17 mouse cellular contexts compared by ENCODE assay signal in the genomic region with DNA sequence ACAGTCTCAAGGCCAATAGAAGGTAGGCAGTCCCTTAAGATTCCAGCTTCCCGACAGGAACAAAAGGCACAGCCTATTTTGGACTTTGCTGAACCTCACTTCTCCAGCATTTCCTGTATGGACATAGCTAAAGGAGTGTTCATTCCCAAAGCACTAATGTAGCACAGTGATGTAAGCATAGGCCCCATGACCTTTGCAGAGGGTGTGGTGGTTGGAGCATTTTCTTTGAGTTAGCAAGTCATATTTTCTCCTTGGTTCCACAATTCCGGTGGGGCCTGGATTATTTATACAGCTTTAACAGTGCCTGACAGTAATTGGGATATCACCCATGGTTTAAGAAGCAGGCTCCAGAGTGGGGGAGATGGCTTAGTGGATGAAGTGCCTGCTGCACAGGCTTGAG. TPM values are rescaled to one million over a fixed set of nuclear protein-coding genes. Genes with fewer than 3 reads are reported as not detected.
DNase-seq lines count a peak whose midpoint lies in the region; ATAC-seq and TF ChIP-seq lines count a peak whose summit lies in the region.
"Had no signal": no experiment of that assay in that cellular context is flagged by ENCODE, and none has a peak within 500 bp of the region (broad histone marks: within the 10 kb centered on the region; RNA-seq: fewer than 3 reads in every experiment).

No protein-coding gene starts in this region.

- H3K27me3 ChIP-seq in kidney, embryonic 14.5 days (ENCODE audit: control insufficient read depth, insufficient read depth, low read length), result no peaks in the 10 kb centered on the region
- H3K27me3 ChIP-seq in liver, embryonic 12.5 days (replicated peaks), result no peaks in the 10 kb centered on the region
- H3K27me3 ChIP-seq: hindbrain, embryonic 12.5 days; hindbrain, embryonic 15.5 days had no signal

- no peak overlapping the region for H3K4me2 ChIP-seq in kidney, embryonic 14.5 days (replicated peaks; ENCODE audit: low read depth, low read length)
- no peak overlapping the region for H3K4me2 ChIP-seq in liver, embryonic 12.5 days
- H3K4me2 ChIP-seq: heart, embryonic 11.5 days; hindbrain, embryonic 12.5 days; hindbrain, embryonic 15.5 days had no signal

- no peak for TF ChIP-seq CTCF in layer of hippocampus, adult 2 months (conservative IDR thresholded peaks at IDR 0.05)
- no peak for TF ChIP-seq CTCF in embryonic fibroblast, embryonic 13.5 days (IDR thresholded peaks at IDR 0.05; ENCODE audit: borderline replicate concordance, insufficient read depth, low read length)

- no peak overlapping the region for H3K4me3 ChIP-seq in layer of hippocampus, adult 2 months
- no peak overlapping the region for H3K4me3 ChIP-seq in embryonic fibroblast, embryonic 13.5 days (ENCODE audit: insufficient read depth, low read length)
- no peak overlapping the region for H3K4me3 ChIP-seq in kidney, embryonic 14.5 days (ENCODE audit: low read length)
- H3K4me3 ChIP-seq in liver, embryonic 12.5 days, result no peak overlapping the region
- H3K4me3 ChIP-seq: hindbrain, embryonic 12.5 days; hindbrain, embryonic 15.5 days had no signal

- DNase-seq in layer of hippocampus, adult 2 months (ENCODE audit: low spot score in 2 of 2), result no peak
- no peak for DNase-seq in layer of hippocampus, adult 8-10 months (ENCODE audit: low spot score in 2 of 2)
- DNase-seq in Muller cell, postnatal 12 days (ENCODE audit: inconsistent ontology term), result peak; percentile 18
- DNase-seq: adrenal gland, adult 2 months; adrenal gland, postnatal 14 days; cerebellum, adult 11 months; cerebellum, adult 9-10 months; gastrocnemius, postnatal 10 days; gastrocnemius, postnatal 36 days; heart, adult 11 months had no signal

- H3K36me3 ChIP-seq in kidney, embryonic 14.5 days (ENCODE audit: control insufficient read depth, insufficient read depth, low read length), result no peaks in the 10 kb centered on the region
- no peaks in the 10 kb centered on the region for H3K36me3 ChIP-seq in liver, embryonic 12.5 days

- no peak overlapping the region for H3K9ac ChIP-seq in kidney, embryonic 14.5 days (ENCODE audit: low read depth, low read length)
- no peak overlapping the region for H3K9ac ChIP-seq in liver, embryonic 12.5 days
- H3K9ac ChIP-seq: hindbrain, embryonic 12.5 days; hindbrain, embryonic 15.5 days had no signal

- no peak for ATAC-seq in kidney, embryonic 14.5 days (ENCODE audit: low FRiP score, low TSS enrichment)
- no peak for ATAC-seq in liver, embryonic 12.5 days
- ATAC-seq: forebrain, embryonic 14.5 days had no signal

- peaks cover 29% of the 10 kb centered on the region for H3K4me1 ChIP-seq in embryonic fibroblast, embryonic 13.5 days (ENCODE audit: control insufficient read depth, insufficient read depth, low read length)
- H3K4me1 ChIP-seq in kidney, embryonic 14.5 days (ENCODE audit: control insufficient read depth, insufficient read depth, low read length), result no peaks in the 10 kb centered on the region
- H3K4me1 ChIP-seq in liver, embryonic 12.5 days, result no peaks in the 10 kb centered on the region
- H3K4me1 ChIP-seq: hindbrain, embryonic 12.5 days; hindbrain, embryonic 15.5 days had no signal

- TF ChIP-seq POLR2A in embryonic fibroblast, embryonic 13.5 days (IDR thresholded peaks at IDR 0.05; ENCODE audit: low read depth, low read length), result no peak

- 73% methylated on average over 2 of the region's 2 CpGs for WGBS in kidney, embryonic 14.5 days
- WGBS in liver, embryonic 12.5 days (ENCODE audit: insufficient replicate concordance), result 71% methylated on average over 2 of the region's 2 CpGs

- no peaks in the 10 kb centered on the region for H3K9me3 ChIP-seq in kidney, embryonic 14.5 days (ENCODE audit: control insufficient read depth, low read length)
- no peaks in the 10 kb centered on the region for H3K9me3 ChIP-seq in liver, embryonic 12.5 days (replicated peaks)
- H3K9me3 ChIP-seq: hindbrain, embryonic 12.5 days; hindbrain, embryonic 15.5 days had no signal

- peak overlapping the region; percentile 71 for H3K27ac ChIP-seq in layer of hippocampus, adult 2 months
- H3K27ac ChIP-seq in embryonic fibroblast, embryonic 13.5 days (ENCODE audit: insufficient read depth, low read length), result peak overlapping the region; percentile 92
- no peak overlapping the region for H3K27ac ChIP-seq in kidney, embryonic 14.5 days (ENCODE audit: low read depth, low read length)
- no peak overlapping the region for H3K27ac ChIP-seq in liver, embryonic 12.5 days
- H3K27ac ChIP-seq: hindbrain, embryonic 12.5 days; hindbrain, embryonic 15.5 days had no signal

RNA-seq across cellular contexts. Expression of gene Fez1, which starts 27.0 kb away (rescaled TPM):
- total RNA-seq in layer of hippocampus, adult 2 months (2021), result 100 to 1,000 TPM; 274 to 276 TPM
- 100 to 1,000 TPM; 259 to 276 (median 263) TPM for total RNA-seq in layer of hippocampus, adult 8-10 months (2022)
- 32.8 and 69.4 TPM in 2 replicates for polyA plus RNA-seq in embryonic fibroblast, embryonic 13.5 days (2011; ENCODE audit: insufficient read length, low read depth, missing spikeins)
- polyA plus RNA-seq in kidney, embryonic 14.5 days (2014; fragmentation: Nextera tagmentation; extraction: Ambion mirVana), result 5.4 and 5.5 TPM in 2 replicates
- polyA plus RNA-seq in liver, embryonic 12.5 days (2016; fragmentation: Nextera tagmentation; extraction: Ambion mirVana), result 0.82 and 0.99 TPM in 2 replicates

RNA-seq across cellular contexts. Expression of gene Ei24, which starts 51.5 kb away (rescaled TPM):
- total RNA-seq in layer of hippocampus, adult 2 months (2021), result 100 to 1,000 TPM in 1 of 2 experiments, 10 to 100 TPM in 1; 97.7 to 102 TPM
- 100 to 1,000 TPM in 2 of 4 experiments, 10 to 100 TPM in 2; 90.8 to 109 (median 99.9) TPM for total RNA-seq in layer of hippocampus, adult 8-10 months (2022)
- polyA plus RNA-seq in embryonic fibroblast, embryonic 13.5 days (2011; ENCODE audit: insufficient read length, low read depth, missing spikeins), result 118 and 127 TPM in 2 replicates
- 49.2 and 72.4 TPM in 2 replicates for polyA plus RNA-seq in kidney, embryonic 14.5 days (2014; fragmentation: Nextera tagmentation; extraction: Ambion mirVana)
- polyA plus RNA-seq in liver, embryonic 12.5 days (2016; fragmentation: Nextera tagmentation; extraction: Ambion mirVana), result 41.9 and 42.7 TPM in 2 replicates

Comparison
In these comparisons a context has a peak if more than half of its experiments do, and no peak if none do; other contexts are left out.
1. H3K27ac ChIP-seq: peak in layer of hippocampus, adult 2 months (single experiment) and embryonic fibroblast, embryonic 13.5 days (single experiment); none in kidney, embryonic 14.5 days (single experiment) and liver, embryonic 12.5 days (single experiment).